Mouse (Mus musculus): Measurements from ENCODE around the gene Nup188. TPM values are rescaled to one million over a fixed set of nuclear protein-coding genes. Genes with fewer than 3 reads are reported as not detected.
A peak's percentile ranks its signal among the peaks of the same experiment; 100 is the strongest.

The Nup188 gene
- polyA plus RNA-seq, 1 experiment from 2014 or later, result 29.4 TPM

- ATAC-seq, result no peak
- H3K9ac ChIP-seq, result no peak overlapping the region
- no peak overlapping the region for H3K27ac ChIP-seq
- WGBS, result 85% methylated on average over 2 of the region's 2 CpGs
- no peaks in the 10 kb centered on the region for H3K4me1 ChIP-seq (replicated peaks)
- H3K27me3 ChIP-seq (replicated peaks), result no peaks in the 10 kb centered on the region
- no peaks in the 10 kb centered on the region for H3K9me3 ChIP-seq
- peaks cover 55% of the 10 kb centered on the region for H3K36me3 ChIP-seq
- no peak overlapping the region for H3K4me3 ChIP-seq (replicated peaks)
- H3K4me2 ChIP-seq (replicated peaks), result no peak overlapping the region
These were observed 25.3 kb downstream of the Nup188 start for GRCm38 (mm10) chr2:30311481-30311880.

GRCm38 (mm10) chr2:30316136-30316535, 29.9 kb downstream of the Nup188 start:
- 92% methylated on average over 4 of the region's 4 CpGs for WGBS
- peaks cover 54% of the 10 kb centered on the region for H3K36me3 ChIP-seq

DNA sequence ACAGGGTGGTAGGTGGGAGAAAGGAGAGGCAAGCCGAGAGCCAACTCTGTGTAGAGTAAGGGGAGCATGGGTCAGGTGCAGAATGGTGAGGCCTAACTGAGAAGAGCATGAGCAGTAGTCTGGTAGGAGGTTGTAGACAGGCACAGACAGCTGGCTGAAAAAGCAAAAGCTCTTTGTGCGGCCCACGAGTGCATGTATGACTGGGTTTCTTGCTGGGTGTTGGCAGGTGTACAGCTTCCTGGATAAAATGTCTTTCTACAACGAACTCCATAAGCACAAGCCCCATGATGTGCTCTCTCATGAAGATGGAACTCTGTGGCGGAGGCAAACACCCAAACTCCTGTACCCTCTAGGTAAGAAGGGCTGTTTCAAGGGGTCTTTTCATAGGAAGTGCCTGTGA, 30.8 kb downstream of the Nup188 start:
- Histone ChIP-seq H3K9ac (no peak overlapping the region), H3K9me3 (no peaks in the 10 kb centered on the region), H3K27ac (no peak overlapping the region), H3K4me1 (replicated peaks) (no peaks in the 10 kb centered on the region), H3K36me3 (peaks cover 54% of the 10 kb centered on the region), H3K27me3 (replicated peaks) (no peaks in the 10 kb centered on the region), H3K4me3 (replicated peaks) (no peak overlapping the region), H3K4me2 (replicated peaks) (no peak overlapping the region)
- no peak for ATAC-seq
- 92% methylated on average over 5 of the region's 5 CpGs for WGBS

More at GRCm38 (mm10) chr2:30316136-30316535, 29.9 kb downstream of the Nup188 start:
- Histone ChIP-seq H3K27me3 (replicated peaks) (no peaks in the 10 kb centered on the region), H3K4me3 (replicated peaks) (no peak overlapping the region), H3K9me3 (no peaks in the 10 kb centered on the region), H3K4me1 (replicated peaks) (no peaks in the 10 kb centered on the region), H3K9ac (no peak overlapping the region), H3K27ac (no peak overlapping the region), H3K4me2 (replicated peaks) (no peak overlapping the region)
- no peak for ATAC-seq

DNA sequence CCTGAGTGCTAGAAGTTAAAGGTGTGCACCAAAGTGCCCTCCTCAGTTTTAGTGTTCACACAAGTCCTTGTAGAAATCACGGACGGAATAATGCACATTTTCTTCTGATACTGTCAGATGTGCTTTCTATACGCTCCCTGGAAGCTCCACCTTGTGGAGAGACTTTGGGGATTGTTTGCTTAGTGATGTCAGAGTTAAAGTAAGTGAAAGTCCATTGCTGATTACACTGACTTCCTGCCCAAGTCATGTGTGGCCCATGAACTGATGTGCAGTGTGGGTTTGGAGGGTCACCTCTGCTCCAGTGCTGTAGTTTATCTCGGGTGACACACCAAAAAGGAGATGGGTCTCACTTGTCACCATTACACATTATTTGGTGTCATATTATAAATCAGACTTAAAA, 33.1 kb downstream of the Nup188 start:
- H3K4me1 ChIP-seq (replicated peaks), result no peaks in the 10 kb centered on the region
- 61% methylated on average over 4 of the region's 4 CpGs for WGBS
- H3K27ac ChIP-seq, result no peak overlapping the region
- no peak overlapping the region for H3K9ac ChIP-seq
- no peak overlapping the region for H3K4me2 ChIP-seq (replicated peaks)
- ATAC-seq, result peak; percentile 65
- H3K27me3 ChIP-seq (replicated peaks), result no peaks in the 10 kb centered on the region
- H3K9me3 ChIP-seq, result no peaks in the 10 kb centered on the region
- peaks cover 67% of the 10 kb centered on the region for H3K36me3 ChIP-seq
- no peak overlapping the region for H3K4me3 ChIP-seq (replicated peaks)

GRCm38 (mm10) chr2:30323111-30323510, 36.9 kb downstream of the Nup188 start:
- H3K36me3 ChIP-seq, result peaks cover 63% of the 10 kb centered on the region
- no peak for ATAC-seq

DNA sequence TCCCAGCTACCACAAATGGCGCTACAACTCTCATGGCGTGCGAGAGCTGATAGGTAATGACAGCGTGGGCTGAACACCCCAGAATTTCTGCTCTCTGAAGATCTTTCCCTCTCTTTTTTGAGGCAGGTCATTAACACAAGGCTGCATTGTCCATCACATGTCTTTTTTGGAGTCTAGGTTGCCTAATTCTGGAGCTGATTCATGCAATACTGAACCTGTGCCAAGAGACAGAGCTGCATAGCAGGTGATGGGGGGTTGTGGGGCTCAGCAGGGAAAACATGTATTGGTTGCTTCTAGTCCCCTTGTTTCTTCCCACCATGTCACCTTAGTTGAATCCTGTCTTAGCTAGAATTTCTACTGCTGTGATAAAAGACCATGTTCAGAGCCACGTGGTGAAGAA, 39.1 kb downstream of the Nup188 start:
- Histone ChIP-seq H3K4me3 (replicated peaks) (no peak overlapping the region), H3K4me2 (replicated peaks) (no peak overlapping the region), H3K4me1 (replicated peaks) (no peaks in the 10 kb centered on the region), H3K27ac (no peak overlapping the region), H3K9ac (no peak overlapping the region), H3K36me3 (peaks cover 70% of the 10 kb centered on the region), H3K27me3 (replicated peaks) (no peaks in the 10 kb centered on the region), H3K9me3 (no peaks in the 10 kb centered on the region)
- WGBS, result 86% methylated on average over 5 of the region's 5 CpGs
- no peak for ATAC-seq

More at GRCm38 (mm10) chr2:30323111-30323510, 36.9 kb downstream of the Nup188 start:
- no peaks in the 10 kb centered on the region for H3K27me3 ChIP-seq (replicated peaks)
- no peak overlapping the region for H3K9ac ChIP-seq
- H3K9me3 ChIP-seq, result no peaks in the 10 kb centered on the region
- no peak overlapping the region for H3K27ac ChIP-seq
- WGBS, result 91% methylated on average over 7 of the region's 7 CpGs
- H3K4me1 ChIP-seq (replicated peaks), result no peaks in the 10 kb centered on the region
- no peak overlapping the region for H3K4me2 ChIP-seq (replicated peaks)
- H3K4me3 ChIP-seq (replicated peaks), result no peak overlapping the region

DNA sequence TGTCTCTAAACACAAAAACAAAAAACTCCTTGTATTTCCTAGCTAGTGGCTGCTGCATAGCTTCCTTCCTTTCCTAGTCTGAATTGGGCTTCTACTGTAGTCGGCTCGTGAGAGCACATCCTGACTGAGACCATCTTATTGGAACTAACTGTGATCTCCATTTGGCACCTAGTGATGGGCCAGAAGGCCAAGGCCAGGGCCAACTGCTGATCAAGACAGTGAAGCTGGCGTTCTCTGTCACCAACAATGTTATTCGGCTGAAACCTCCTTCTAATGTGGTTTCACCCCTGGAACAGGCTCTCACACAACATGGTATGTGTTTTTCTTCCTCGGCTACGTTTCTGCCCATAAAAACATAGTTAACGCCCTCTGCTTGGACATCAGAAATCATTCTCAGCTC, 41.1 kb downstream of the Nup188 start:
- no peak overlapping the region for H3K4me2 ChIP-seq (replicated peaks)
- H3K27me3 ChIP-seq (replicated peaks), result no peaks in the 10 kb centered on the region
- no peaks in the 10 kb centered on the region for H3K4me1 ChIP-seq (replicated peaks)
- no peak overlapping the region for H3K4me3 ChIP-seq (replicated peaks)
- peaks cover 67% of the 10 kb centered on the region for H3K36me3 ChIP-seq
- no peak overlapping the region for H3K27ac ChIP-seq
- H3K9ac ChIP-seq, result no peak overlapping the region
- 93% methylated on average over 7 of the region's 7 CpGs for WGBS
- no peak for ATAC-seq
- no peaks in the 10 kb centered on the region for H3K9me3 ChIP-seq

- WGBS, result 81% methylated on average over 3 of the region's 3 CpGs
- no peak for ATAC-seq
- no peak overlapping the region for H3K9ac ChIP-seq
- H3K27ac ChIP-seq, result no peak overlapping the region
- no peak overlapping the region for H3K4me2 ChIP-seq (replicated peaks)
- H3K36me3 ChIP-seq, result peaks cover 63% of the 10 kb centered on the region
- no peaks in the 10 kb centered on the region for H3K27me3 ChIP-seq (replicated peaks)
- no peaks in the 10 kb centered on the region for H3K9me3 ChIP-seq
- H3K4me1 ChIP-seq (replicated peaks), result no peaks in the 10 kb centered on the region
- H3K4me3 ChIP-seq (replicated peaks), result no peak overlapping the region
These were observed 42.6 kb downstream of the Nup188 start for GRCm38 (mm10) chr2:30328791-30329190.

GRCm38 (mm10) chr2:30335324-30335723, 49.1 kb downstream of the Nup188 start:
- Histone ChIP-seq H3K9me3 (no peaks in the 10 kb centered on the region), H3K27me3 (replicated peaks) (no peaks in the 10 kb centered on the region), H3K4me2 (replicated peaks) (no peak overlapping the region), H3K36me3 (peaks cover 64% of the 10 kb centered on the region), H3K27ac (no peak overlapping the region), H3K4me3 (replicated peaks) (no peak overlapping the region), H3K9ac (no peak overlapping the region), H3K4me1 (replicated peaks) (no peaks in the 10 kb centered on the region)
- 91% methylated on average over 2 of the region's 2 CpGs for WGBS
- no peak for ATAC-seq

DNA sequence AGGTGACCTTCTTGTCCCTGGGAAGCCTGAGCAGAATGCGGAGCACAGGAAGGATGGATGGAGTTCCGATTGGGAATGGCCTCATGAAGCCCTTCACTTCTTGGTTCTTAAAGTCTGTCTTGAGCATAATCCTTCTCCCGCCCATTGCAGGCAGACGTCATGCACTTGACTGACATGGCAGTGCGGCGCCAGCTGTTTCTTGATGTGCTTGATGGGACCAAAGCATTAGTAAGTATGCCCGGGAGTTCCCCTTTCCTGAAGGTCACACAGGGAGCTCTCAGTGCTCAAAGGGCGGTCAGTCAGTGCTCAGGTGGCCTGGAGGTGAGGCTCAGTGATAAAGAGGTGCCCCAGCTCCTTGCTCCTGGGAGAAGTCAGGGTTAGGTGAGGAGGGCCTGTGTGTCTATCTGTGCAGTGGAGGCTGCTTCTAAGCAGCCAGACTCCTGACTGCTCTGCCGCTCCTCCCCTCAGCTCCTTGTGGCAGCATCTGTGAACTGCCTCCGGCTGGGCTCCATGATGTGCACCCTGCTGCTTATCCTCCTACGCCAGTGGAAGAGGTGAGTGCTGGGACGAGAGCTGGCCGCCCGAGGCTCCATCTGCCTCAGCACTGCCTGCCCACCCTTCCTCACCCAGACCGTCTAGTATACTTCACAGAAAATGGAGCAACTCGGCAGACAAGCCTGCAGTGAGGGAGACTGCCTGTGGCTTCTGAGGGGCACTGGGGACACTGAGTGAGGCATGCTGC, 50.1 kb downstream of the Nup188 start:
- Histone ChIP-seq H3K9me3 (no peaks in the 10 kb centered on the region), H3K9ac (no peak overlapping the region), H3K4me3 (replicated peaks) (no peak overlapping the region), H3K4me1 (replicated peaks) (no peaks in the 10 kb centered on the region), H3K27me3 (replicated peaks) (no peaks in the 10 kb centered on the region), H3K4me2 (replicated peaks) (no peak overlapping the region), H3K27ac (no peak overlapping the region), H3K36me3 (peaks cover 62% of the 10 kb centered on the region)
- WGBS, result 88% methylated on average over 16 of the region's 16 CpGs
- ATAC-seq, result no peak

GRCm38 (mm10) chr2:30337179-30337578, 51.0 kb downstream of the Nup188 start:
- Histone ChIP-seq H3K4me3 (replicated peaks) (no peak overlapping the region), H3K36me3 (peaks cover 70% of the 10 kb centered on the region), H3K27ac (no peak overlapping the region), H3K4me1 (replicated peaks) (no peaks in the 10 kb centered on the region), H3K4me2 (replicated peaks) (no peak overlapping the region), H3K9me3 (no peaks in the 10 kb centered on the region), H3K27me3 (replicated peaks) (no peaks in the 10 kb centered on the region), H3K9ac (no peak overlapping the region)
- WGBS, result 87% methylated on average over 12 of the region's 12 CpGs
- ATAC-seq, result no peak

- Histone ChIP-seq H3K4me1 (replicated peaks) (no peaks in the 10 kb centered on the region), H3K4me2 (replicated peaks) (no peak overlapping the region), H3K4me3 (replicated peaks) (no peak overlapping the region), H3K36me3 (peaks cover 75% of the 10 kb centered on the region), H3K27ac (no peak overlapping the region), H3K9ac (no peak overlapping the region), H3K27me3 (replicated peaks) (no peaks in the 10 kb centered on the region), H3K9me3 (no peaks in the 10 kb centered on the region)
- ATAC-seq, result no peak
- whole genome bisulfite sequencing, result 93% methylated on average over 3 of the region's 3 CpGs
These were observed 55.9 kb downstream of the Nup188 start for GRCm38 (mm10) chr2:30342061-30342460.

GRCm38 (mm10) chr2:30342544-30342943, 56.3 kb downstream of the Nup188 start:
- Histone ChIP-seq H3K9me3 (no peaks in the 10 kb centered on the region), H3K4me2 (replicated peaks) (no peak overlapping the region), H3K4me3 (replicated peaks) (no peak overlapping the region), H3K9ac (no peak overlapping the region), H3K4me1 (replicated peaks) (no peaks in the 10 kb centered on the region), H3K36me3 (peaks cover 71% of the 10 kb centered on the region), H3K27ac (no peak overlapping the region), H3K27me3 (replicated peaks) (no peaks in the 10 kb centered on the region)
- 89% methylated on average over 7 of the region's 7 CpGs for WGBS
- no peak for ATAC-seq
